Mouse (Mus musculus) erythroblast, embryonic 14.5 days (primary cell): ENCODE results near the gene Eif3i.

Experiments
- GATA1 ChIP-seq: IDR thresholded peaks from 2 replicates; pipeline ENCODE4 v1.6.1; 2012; ENCODE audit warnings: low read length, inconsistent platforms, mixed read lengths
- TAL1 ChIP-seq: IDR thresholded peaks from 3 replicates; pipeline ENCODE4 v1.6.1; 2012; ENCODE audit warnings: low read length, inconsistent platforms, mixed read lengths

GRCm38 (mm10) chr4:129573430-129573829 lies 27.0 kb downstream of the Eif3i start, which contains the start of gene Lck:
- TF ChIP-seq TAL1, result no peak
- no peak for TF ChIP-seq GATA1
